Mouse (Mus musculus): ENCODE measurements around the gene Zbtb6. TPM values are rescaled to one million over a fixed set of nuclear protein-coding genes. Genes with fewer than 3 reads are reported as not detected.

The Zbtb6 gene
- polyA plus RNA-seq (2017; shearing (Covaris generic)), result 4.4 TPM

GRCm38 (mm10) chr2:37442611-37443591 is at the start of gene Zbtb6, which contains the start of the genes Zbtb26 and Rabgap1:
Zbtb6 (minus strand) TSS chr2:37443171.
Zbtb26 (minus strand) TSS chr2:37443135.
Rabgap1 (plus strand) TSS chr2:37443279.

GRCm38 (mm10) chr2:37422306-37423304 is 20.4 kb downstream of the Zbtb6 start, which contains the start of gene Rc3h2:
Rc3h2 (minus strand) TSS chr2:37422903.

Other genes with a start within 250 kb of the Zbtb6 start
- not detected for gene Olfr366, start 231.6 kb downstream of the Zbtb6 start, polyA plus RNA-seq (2017; shearing (Covaris generic))
- gene Olfr368, start 116.7 kb downstream of the Zbtb6 start, polyA plus RNA-seq (2017; shearing (Covaris generic)), result not detected
- gene Pdcl, start 83.8 kb downstream of the Zbtb6 start, polyA plus RNA-seq (2017; shearing (Covaris generic)), result 30.6 TPM
- gene Rc3h2, start 20.3 kb downstream of the Zbtb6 start, polyA plus RNA-seq (2017; shearing (Covaris generic)), result 27.4 TPM
- 3.0 TPM for gene Zbtb26, start within 50 bp of the Zbtb6 start, polyA plus RNA-seq (2017; shearing (Covaris generic))
- gene Rabgap1, start 108 bp upstream of the Zbtb6 start, polyA plus RNA-seq (2017; shearing (Covaris generic)), result 47.2 TPM
- 0.21 TPM for gene Gpr21, start 73.2 kb upstream of the Zbtb6 start, polyA plus RNA-seq (2017; shearing (Covaris generic))

All from effector memory CD4-positive, alpha-beta T cell, adult 7 months (primary cell).